Mouse (Mus musculus): ENCODE data around the gene Kcnab2.

DNA sequence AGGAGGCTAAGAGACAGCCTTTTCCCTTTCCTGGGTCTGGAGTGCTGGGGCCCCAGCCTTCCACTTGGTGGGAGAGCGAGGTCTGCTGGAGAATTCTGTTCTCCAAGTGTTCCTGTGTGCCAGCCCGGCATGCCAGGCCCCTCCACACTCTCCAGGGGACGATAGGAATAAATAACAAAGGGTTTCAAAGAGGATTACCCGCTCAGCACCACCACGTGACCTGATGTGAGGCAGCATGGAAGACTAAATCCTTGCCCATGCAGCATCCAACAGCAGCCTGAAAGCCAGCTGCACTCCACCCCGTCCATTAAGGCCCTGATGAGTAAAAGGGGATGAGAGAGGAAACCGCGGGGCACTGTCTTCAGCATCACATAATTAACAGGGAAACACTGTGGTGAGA, 12.6 kb downstream of the Kcnab2 start:
- TF ChIP-seq CTCF (IDR thresholded peaks at IDR 0.05): no peak
- no peak for TF ChIP-seq EP300 (IDR thresholded peaks at IDR 0.05; ENCODE audit: insufficient read depth, low read depth, low read length)
- TF ChIP-seq POLR2A (IDR thresholded peaks at IDR 0.05; ENCODE audit: insufficient read depth, low read depth, low read length): no peak
